Mouse (Mus musculus): ENCODE data around the gene Nt5dc3.

Gene Nt5dc3

GRCm38 (mm10) chr10:86778398-86779116, at the start of gene Nt5dc3:
Nt5dc3 (plus strand) TSS chr10:86779005.
- peak; percentile 95 to 96 for DNase-seq (ENCODE audit: low spot score in 2 of 2)

- peak; percentile 69 to 78 for DNase-seq (ENCODE audit: low spot score in 2 of 2)
Measured at GRCm38 (mm10) chr10:86730823-86731499, 47.8 kb upstream of the Nt5dc3 start.

GRCm38 (mm10) chr10:86731500-86731863, 47.3 kb upstream of the Nt5dc3 start:
- DNase-seq (ENCODE audit: low spot score in 2 of 2), result no peak

- DNase-seq (ENCODE audit: low spot score in 2 of 2), result no peak
Measured at GRCm38 (mm10) chr10:86735036-86735435, 43.8 kb upstream of the Nt5dc3 start.

GRCm38 (mm10) chr10:86742918-86743317, 35.9 kb upstream of the Nt5dc3 start:
- no peak for DNase-seq (ENCODE audit: low spot score in 2 of 2)

- no peak for DNase-seq (ENCODE audit: low spot score in 2 of 2)
Measured at GRCm38 (mm10) chr10:86744306-86744705, 34.5 kb upstream of the Nt5dc3 start.

- no peak for DNase-seq (ENCODE audit: low spot score in 2 of 2)
Measured at GRCm38 (mm10) chr10:86755816-86756502, 22.8 kb upstream of the Nt5dc3 start.

- no peak for DNase-seq (ENCODE audit: low spot score in 2 of 2)
Measured at GRCm38 (mm10) chr10:86757724-86758123, 21.1 kb upstream of the Nt5dc3 start.

- DNase-seq (ENCODE audit: low spot score in 2 of 2), result no peak
Measured at GRCm38 (mm10) chr10:86758211-86758610, 20.6 kb upstream of the Nt5dc3 start.

GRCm38 (mm10) chr10:86761236-86761635, 17.6 kb upstream of the Nt5dc3 start:
- DNase-seq (ENCODE audit: low spot score in 2 of 2), result no peak

GRCm38 (mm10) chr10:86761722-86762383, 17.0 kb upstream of the Nt5dc3 start:
- no peak for DNase-seq (ENCODE audit: low spot score in 2 of 2)

- DNase-seq (ENCODE audit: low spot score in 2 of 2), result no peak
Measured at GRCm38 (mm10) chr10:86762384-86762730, 16.4 kb upstream of the Nt5dc3 start.

- no peak for DNase-seq (ENCODE audit: low spot score in 2 of 2)
Measured at GRCm38 (mm10) chr10:86763672-86764071, 15.1 kb upstream of the Nt5dc3 start, which contains the start of gene Gm49358. Gm49358 (plus strand) TSS chr10:86763972.

GRCm38 (mm10) chr10:86765344-86765966, 13.3 kb upstream of the Nt5dc3 start:
- DNase-seq (ENCODE audit: low spot score in 2 of 2), result no peak

- DNase-seq (ENCODE audit: low spot score in 2 of 2), result no peak
Measured at GRCm38 (mm10) chr10:86769216-86769615, 9.6 kb upstream of the Nt5dc3 start.

- no peak for DNase-seq (ENCODE audit: low spot score in 2 of 2)
Measured at GRCm38 (mm10) chr10:86769797-86770196, 9.0 kb upstream of the Nt5dc3 start.

GRCm38 (mm10) chr10:86771701-86772100, 7.1 kb upstream of the Nt5dc3 start:
- no peak for DNase-seq (ENCODE audit: low spot score in 2 of 2)

- peak in 1 of 2 experiments; percentile 5 for DNase-seq (ENCODE audit: low spot score in 2 of 2)
Measured at GRCm38 (mm10) chr10:86772231-86772631, 6.6 kb upstream of the Nt5dc3 start.

GRCm38 (mm10) chr10:86773360-86773759, 5.4 kb upstream of the Nt5dc3 start:
- DNase-seq (ENCODE audit: low spot score in 2 of 2), result no peak

- DNase-seq (ENCODE audit: low spot score in 2 of 2), result no peak
Measured at GRCm38 (mm10) chr10:86776281-86776680, 2.5 kb upstream of the Nt5dc3 start.

- DNase-seq (ENCODE audit: low spot score in 2 of 2), result peak; percentile 12 to 14
Measured at GRCm38 (mm10) chr10:86777614-86778319, 1.0 kb upstream of the Nt5dc3 start.
